Mouse (Mus musculus): ENCODE results near the gene A430005L14Rik.

The A430005L14Rik gene

GRCm38 (mm10) chr4:153974431-153975291 lies 17.6 kb downstream of the A430005L14Rik start, which contains the start of the genes Dffb and Cep104:
TSS of gene Dffb (minus strand) at chr4:153975126.
TSS of gene Cep104 (plus strand) at chr4:153975194.
- DNase-seq: peak; percentile 94

GRCm38 (mm10) chr4:153975292-153975662 lies 18.2 kb downstream of the A430005L14Rik start:
- DNase-seq: no peak

- DNase-seq: no peak
These were observed 18.7 kb downstream of the A430005L14Rik start for GRCm38 (mm10) chr4:153975768-153976167.

GRCm38 (mm10) chr4:153979243-153979642 lies 22.2 kb downstream of the A430005L14Rik start:
- DNase-seq: no peak

GRCm38 (mm10) chr4:153980470-153980869 lies 23.4 kb downstream of the A430005L14Rik start:
- DNase-seq: peak; percentile 53

GRCm38 (mm10) chr4:153992715-153993114 lies 35.7 kb downstream of the A430005L14Rik start:
- no peak for DNase-seq

GRCm38 (mm10) chr4:153993505-153993904 lies 36.5 kb downstream of the A430005L14Rik start:
- no peak for DNase-seq

GRCm38 (mm10) chr4:154005488-154005887 lies 48.5 kb downstream of the A430005L14Rik start:
- DNase-seq: no peak

- no peak for DNase-seq
These were observed 49.2 kb downstream of the A430005L14Rik start for GRCm38 (mm10) chr4:154006264-154006663.

GRCm38 (mm10) chr4:154007759-154008158 lies 50.7 kb downstream of the A430005L14Rik start:
- DNase-seq: no peak

- no peak for DNase-seq
These were observed 54.0 kb downstream of the A430005L14Rik start for GRCm38 (mm10) chr4:154010907-154011645.
